Mouse (Mus musculus) fat pad, adult 2 months (tissue): ENCODE data around the gene Atp5f1.
"Not testable (repeated sequence)": the region's sequence is repeated elsewhere in the genome, so short reads cannot be mapped to it uniquely, and the experiment has no call there.

Source experiments
- DNase-seq: peaks from one replicate; pipeline ENCODE4 v3.0.0-alpha.2; 2011; ENCODE audit warnings: low read depth, low spot score; ENCODE audit errors: extremely low read depth

Gene Atp5f1

DNA sequence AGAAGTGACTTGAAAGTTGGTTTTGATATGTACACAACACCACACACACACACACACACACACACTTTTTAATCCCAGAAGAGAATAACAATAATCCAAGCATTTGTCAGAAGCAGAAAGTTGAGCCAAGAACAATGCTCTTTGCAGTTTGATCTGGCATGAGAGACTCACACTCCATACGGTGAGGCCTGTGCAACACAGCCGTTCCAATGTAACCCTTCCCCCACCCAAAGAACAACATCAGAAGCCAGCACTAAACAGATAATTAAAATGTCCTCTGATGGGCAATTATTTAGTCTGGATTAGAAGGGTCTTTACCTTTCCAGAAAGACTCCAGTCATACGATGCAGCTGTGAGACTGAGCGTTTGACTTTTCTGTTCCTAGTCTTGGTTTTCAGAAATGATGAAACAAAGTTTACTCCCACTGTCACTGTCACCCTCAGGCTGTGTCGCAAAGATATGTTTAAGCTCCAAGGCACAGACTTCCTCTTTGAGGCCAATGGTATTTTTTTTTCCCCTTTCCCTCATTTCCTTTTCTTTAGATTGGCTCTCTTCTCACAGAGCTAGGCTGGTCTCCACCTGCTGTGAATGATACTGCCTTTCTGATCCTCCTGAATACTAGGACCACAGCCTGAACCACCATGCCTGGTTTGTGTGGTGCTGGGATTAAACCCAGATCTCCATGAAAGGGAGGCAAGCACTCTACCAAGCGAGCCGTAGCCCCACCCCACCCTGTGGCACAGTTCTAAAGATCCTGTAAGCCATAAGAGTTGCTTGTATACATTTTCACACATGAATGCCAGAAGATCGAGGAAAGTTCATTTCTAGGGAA, 27.4 kb downstream of the Atp5f1 start, which contains the start of gene I830077J02Rik:
Gene I830077J02Rik, minus strand, starts transcription at position 425 of the 832 bp plus-strand sequence.
- no peak for DNase-seq

- DNase-seq, result no peak
Observed at GRCm38 (mm10) chr3:105931095-105931494, 28.8 kb downstream of the Atp5f1 start.

GRCm38 (mm10) chr3:105929821-105930220, 30.1 kb downstream of the Atp5f1 start:
- DNase-seq, result no peak

GRCm38 (mm10) chr3:105928781-105929180, 31.1 kb downstream of the Atp5f1 start:
- no peak for DNase-seq

DNA sequence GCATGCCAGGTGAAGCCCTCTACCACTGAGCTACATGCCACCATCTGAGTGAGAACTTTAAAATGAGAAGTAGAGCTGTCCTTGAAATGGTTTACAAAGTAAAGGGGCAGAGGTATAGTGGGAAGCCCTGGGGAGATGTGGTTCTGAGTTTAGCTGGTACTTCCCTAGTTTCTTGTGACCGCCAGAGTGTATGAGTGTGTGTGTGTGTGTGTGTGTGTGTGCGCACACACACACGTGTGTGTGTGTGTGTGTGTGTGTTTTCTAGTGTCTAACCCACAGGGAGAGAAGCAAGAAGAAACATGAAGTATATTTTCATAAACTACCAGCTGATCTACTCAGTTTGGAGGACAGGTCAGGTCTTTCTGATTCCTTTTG, 31.7 kb downstream of the Atp5f1 start:
- DNase-seq, result no peak

DNA sequence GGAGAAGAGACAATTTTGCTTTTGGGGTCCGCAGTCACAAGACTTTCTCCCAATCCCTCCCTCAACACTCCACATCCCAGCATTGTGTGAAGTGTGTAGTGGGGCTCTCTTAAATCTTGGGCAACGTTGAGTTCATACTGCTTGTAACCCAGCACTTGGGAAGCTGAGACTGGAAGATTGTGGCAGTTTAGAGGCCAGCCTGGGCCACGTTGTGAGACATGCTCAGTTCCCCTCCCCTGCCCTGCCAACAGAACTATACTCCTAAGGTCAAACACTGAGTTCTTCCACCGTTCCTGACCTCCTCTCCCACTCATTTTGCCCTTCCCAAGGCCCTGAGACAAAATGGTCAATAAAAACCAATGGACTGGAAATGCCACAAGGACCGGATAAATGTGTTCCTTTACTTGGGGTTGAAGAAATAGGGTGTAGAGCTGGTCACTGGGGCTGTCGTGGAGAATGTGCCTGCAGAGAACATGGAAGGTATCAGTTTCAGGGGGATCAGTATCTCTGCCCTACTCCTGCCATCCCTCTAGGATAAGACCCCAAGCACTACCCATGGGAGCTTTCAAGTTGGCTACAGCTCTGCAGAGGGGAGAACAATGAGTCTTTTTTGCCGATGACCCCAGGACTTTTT, 32.2 kb downstream of the Atp5f1 start:
- no peak for DNase-seq

DNA sequence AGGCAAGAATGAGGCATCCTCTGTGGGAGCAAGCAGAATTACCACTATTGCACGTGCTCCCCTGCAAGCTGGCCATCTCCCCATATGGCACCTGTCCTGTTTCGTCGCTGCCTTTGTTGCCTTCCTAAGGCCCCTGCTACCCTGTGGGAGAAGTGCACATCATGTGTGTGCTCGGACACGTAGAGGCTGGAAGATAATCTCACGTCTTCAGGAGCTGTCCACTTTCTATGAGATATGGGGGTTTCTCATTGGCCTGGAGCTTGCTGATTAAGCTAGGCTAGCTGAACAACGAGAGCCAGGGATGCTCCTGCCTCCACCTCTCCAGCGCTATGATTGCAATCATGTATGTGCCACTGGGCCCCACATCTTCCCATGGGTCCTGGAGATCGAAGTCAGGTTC, 35.3 kb downstream of the Atp5f1 start:
- DNase-seq, result no peak

DNA sequence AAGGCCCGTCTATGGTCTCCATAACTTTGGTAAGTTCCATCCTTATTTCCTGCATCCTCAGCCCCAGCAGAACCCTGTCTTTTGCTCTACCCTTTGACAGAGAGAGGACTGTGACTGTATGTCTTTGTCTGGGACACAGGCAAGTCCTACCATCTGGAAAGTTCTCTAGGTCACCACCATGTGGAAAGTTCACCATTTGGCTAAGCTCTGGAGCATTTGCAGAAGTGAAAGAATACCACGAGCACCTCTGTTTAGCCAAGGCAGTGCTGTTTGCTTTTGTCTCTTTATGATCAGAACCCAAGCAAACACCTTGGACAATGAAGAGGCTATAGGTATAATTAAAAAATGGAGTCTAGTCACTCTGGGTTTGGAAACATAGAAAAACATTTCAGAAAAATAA, 37.9 kb downstream of the Atp5f1 start:
- no peak for DNase-seq

GRCm38 (mm10) chr3:105920743-105921142, 39.2 kb downstream of the Atp5f1 start:
- not testable (repeated sequence) for DNase-seq

DNA sequence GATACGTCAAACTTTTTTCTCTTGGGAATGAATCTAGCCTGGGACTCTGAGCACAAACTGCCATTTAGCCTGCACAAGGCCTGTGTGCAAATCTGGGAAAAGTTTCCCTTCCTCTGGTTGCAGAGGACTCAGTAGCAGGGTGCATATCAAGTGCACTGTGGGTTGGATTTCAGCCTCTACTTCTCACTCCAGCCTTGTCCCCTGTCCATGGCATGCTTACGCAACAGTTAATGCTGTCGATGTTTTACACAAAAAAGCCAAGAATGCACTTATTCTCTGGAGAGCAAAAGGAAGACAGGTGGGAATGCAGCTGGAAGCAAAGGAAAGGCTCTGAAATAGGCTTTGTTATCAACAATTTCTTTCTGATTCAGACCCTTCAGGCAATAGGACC, 41.5 kb downstream of the Atp5f1 start:
- DNase-seq, result no peak

GRCm38 (mm10) chr3:105917656-105918354, 42.1 kb downstream of the Atp5f1 start:
- DNase-seq, result no peak

DNA sequence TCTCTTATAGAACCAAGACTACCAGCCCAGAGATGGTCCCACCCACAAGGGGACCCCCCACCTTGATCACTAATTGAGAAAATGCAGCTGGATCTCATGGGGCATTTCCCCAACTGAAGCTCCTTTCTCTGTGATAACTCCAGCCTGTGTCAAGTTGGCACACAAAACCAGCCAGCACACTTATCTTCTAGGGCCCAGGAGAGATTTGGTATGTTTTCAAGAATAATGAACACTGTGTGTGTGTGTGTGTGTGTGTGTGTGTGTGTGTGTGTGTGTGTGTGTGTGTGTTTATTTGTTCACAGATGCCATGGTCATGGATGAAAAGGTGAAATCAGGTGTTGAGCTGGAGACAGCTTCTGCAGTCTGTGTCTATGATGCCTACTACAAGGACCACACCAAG, 43.4 kb downstream of the Atp5f1 start:
- not testable (repeated sequence) for DNase-seq

DNA sequence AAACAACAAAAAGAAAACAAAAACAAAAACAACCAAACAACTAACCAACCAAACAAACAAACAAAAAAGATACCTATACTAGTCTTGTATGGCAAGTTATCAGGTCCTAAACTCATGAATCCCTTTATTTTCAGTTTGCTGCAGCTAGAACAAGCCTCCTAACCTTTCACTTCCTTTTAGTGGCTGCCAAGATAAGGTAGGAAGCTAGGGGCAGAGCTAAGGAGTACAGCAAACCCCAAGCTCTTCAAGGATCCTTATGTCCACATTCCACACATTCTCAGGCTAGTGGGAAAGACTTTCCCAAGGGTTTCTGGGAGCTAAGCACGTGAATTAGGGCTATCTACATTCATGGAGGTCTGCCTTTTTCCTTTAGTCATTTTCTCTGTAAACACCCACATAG, 44.6 kb downstream of the Atp5f1 start:
- DNase-seq, result no peak

- DNase-seq, result no peak
Observed at GRCm38 (mm10) chr3:105913839-105914681, 45.8 kb downstream of the Atp5f1 start.

- no peak for DNase-seq
Observed at GRCm38 (mm10) chr3:105912097-105912880, 47.6 kb downstream of the Atp5f1 start.

DNA sequence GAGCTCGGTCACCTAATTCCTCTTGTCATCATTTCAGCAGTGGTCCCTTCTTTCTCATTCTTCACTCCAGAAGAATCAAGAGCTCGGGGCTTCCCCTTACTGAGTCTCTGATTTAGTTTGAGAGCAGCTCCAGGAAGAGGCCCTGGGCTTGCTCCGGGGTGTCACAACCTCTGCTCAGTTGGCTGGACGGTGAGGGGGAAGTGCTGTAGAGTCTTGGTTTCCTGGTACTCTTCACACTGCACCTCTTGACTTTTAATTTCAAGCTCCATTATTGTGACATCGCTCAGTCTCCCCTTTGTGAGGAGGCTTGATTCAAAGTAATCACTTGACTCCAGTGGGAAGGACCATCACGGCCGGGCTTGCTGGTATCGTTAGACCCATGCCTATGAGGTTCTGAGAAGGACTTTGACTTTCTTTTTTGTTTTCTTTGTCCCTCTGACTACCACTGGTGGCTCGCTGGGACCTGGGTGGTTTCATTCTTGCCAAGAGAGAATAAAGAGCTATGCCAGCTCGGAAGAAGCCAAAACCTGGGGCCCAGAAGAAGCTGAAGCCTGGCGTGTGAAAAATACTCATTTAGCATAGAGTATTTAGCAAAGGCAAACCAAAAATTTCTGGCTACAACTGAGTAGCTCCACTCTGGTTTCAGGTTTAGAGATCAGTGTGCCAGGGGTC, 49.2 kb downstream of the Atp5f1 start:
- no peak for DNase-seq

DNA sequence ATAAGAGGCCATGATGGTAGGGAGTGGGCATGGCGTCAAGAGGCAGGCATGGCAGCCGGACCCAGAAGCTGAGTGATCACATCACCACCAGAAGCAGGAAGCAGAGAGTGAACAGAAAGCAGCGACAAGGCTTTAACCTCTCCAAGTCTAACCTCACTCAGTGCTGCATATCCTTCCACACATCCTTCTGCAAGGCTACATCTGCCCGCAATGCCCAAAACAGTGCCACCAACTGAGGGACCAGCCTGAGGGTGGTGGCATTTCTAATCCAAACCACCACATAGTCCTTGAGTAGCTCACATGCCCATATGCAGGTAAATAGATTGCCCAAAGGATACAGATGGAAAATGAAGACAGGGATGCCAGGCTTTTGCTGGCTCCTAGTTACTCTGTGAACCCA, 50.9 kb downstream of the Atp5f1 start:
- no peak for DNase-seq

DNA sequence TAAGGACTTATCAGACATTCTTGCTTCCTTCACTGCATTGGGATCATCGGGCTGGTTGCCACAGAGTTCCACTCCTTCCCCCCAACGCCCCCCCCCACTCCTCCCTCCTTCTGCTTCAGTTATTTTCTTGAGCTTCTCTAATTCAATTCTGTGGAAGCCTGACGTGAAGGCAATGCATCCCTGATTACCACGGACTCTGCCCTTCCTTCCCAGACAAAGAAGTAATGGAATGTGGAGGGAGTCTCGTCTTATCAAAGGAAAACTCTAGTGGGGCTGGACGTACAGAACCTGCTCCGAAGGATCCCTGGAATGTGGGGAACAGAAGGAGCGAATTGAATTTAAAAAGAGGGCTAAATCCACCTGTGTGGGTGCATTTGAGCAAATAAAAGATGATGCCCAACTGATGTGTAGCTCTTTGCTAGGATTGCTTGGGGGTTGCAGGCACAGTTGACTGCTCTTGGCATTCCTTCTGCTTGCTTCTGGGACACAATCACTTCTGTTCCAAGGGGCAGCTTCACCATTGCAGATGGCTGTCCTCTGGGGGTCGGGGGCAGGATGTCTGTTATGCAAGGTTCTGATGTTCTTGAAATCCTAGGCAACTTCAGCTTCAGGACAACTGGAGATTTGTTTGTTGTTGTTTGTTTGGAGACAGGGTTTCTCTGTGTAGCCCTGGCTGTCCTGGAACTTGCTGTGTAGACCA, 51.8 kb downstream of the Atp5f1 start:
- DNase-seq, result no peak

GRCm38 (mm10) chr3:105904721-105905120, 55.2 kb downstream of the Atp5f1 start:
- no peak for DNase-seq
